In genomic region chr3:148398349-148398748, GRCm38 (mm10) we compare ENCODE assay signal across 23 mouse cellular contexts.
DNase-seq lines count a peak whose midpoint lies in the region; ATAC-seq lines count a peak whose summit lies in the region.
"Had no signal": no experiment of that assay in that cellular context is flagged by ENCODE, and none has a peak within 500 bp of the region (broad histone marks: within the 10 kb centered on the region; RNA-seq: fewer than 3 reads in every experiment).

No protein-coding gene starts in this region.

- no peaks in the 10 kb centered on the region; the same call in 1 of the 2 replicates for H3K4me1 ChIP-seq in limb, embryonic 11.5 days (ENCODE audit: control insufficient read depth, insufficient read depth, low read length)
- peaks cover 41% of the 10 kb centered on the region for H3K4me1 ChIP-seq in limb, embryonic 10.5 days
- H3K4me1 ChIP-seq: embryonic facial prominence, embryonic 15.5 days; heart, embryonic 15.5 days had no signal

- H3K4me3 ChIP-seq in limb, embryonic 11.5 days (ENCODE audit: low read depth, low read length): no peak overlapping the region
- H3K4me3 ChIP-seq in limb, embryonic 10.5 days: no peak overlapping the region
- H3K4me3 ChIP-seq: embryonic facial prominence, embryonic 15.5 days; erythroblast, embryonic 14.5 days; forebrain, embryonic 10.5 days; heart, adult 2 months; heart, embryonic 15.5 days had no signal

- intact Hi-C loops in heart, postnatal 10 days (cut with DNase I): no loop called here
- intact Hi-C loops in left cerebral cortex, postnatal 36 days (cut with DNase I): no loop called here

- ATAC-seq in limb, embryonic 11.5 days (ENCODE audit: insufficient number of reproducible peaks, low FRiP score, low TSS enrichment, low read depth): no peak
- ATAC-seq: activated CD4-positive, CD25-positive, alpha-beta regulatory T cell, adult 4 months; forebrain, embryonic 14.5 days; hindbrain, embryonic 16.5 days; Patski had no signal

- no peaks in the 10 kb centered on the region for H3K36me3 ChIP-seq in limb, embryonic 11.5 days (ENCODE audit: control insufficient read depth, insufficient read depth, low read length)
- H3K36me3 ChIP-seq in limb, embryonic 10.5 days: no peaks in the 10 kb centered on the region
- H3K36me3 ChIP-seq: embryonic facial prominence, embryonic 15.5 days; forebrain, embryonic 10.5 days; heart, embryonic 15.5 days had no signal

- DNase-seq in limb, embryonic 11.5 days (ENCODE audit: low spot score): peak; percentile 37
- DNase-seq in limb, embryonic 10.5 days (ENCODE audit: low spot score): no peak
- DNase-seq in embryo, embryonic 11.5 days (ENCODE audit: low read depth, low spot score): peak; percentile 26
- DNase-seq in forelimb bud, embryonic 11.5 days (ENCODE audit: low read depth, low spot score): peak; percentile 68
- DNase-seq in heart, postnatal 10 days: no peak
- no peak for DNase-seq in B cell, adult 2 months
- no peak for DNase-seq in left cerebral cortex, postnatal 36 days (ENCODE audit: low spot score in 2 of 2)
- DNase-seq: adrenal gland, postnatal 14 days; cerebellum, adult 8-10 months; cerebellum, postnatal 25 days; gastrocnemius, postnatal 14 days; heart, adult 2 months; kidney, adult 11 months had no signal

- no peak overlapping the region for H3K4me2 ChIP-seq in limb, embryonic 11.5 days (ENCODE audit: low read depth, severe bottlenecking)
- H3K4me2 ChIP-seq: embryonic facial prominence, embryonic 15.5 days; heart, embryonic 11.5 days; heart, embryonic 15.5 days had no signal

- H3K27ac ChIP-seq in limb, embryonic 11.5 days (replicated peaks; ENCODE audit: low read depth, low read length): no peak overlapping the region
- no peak overlapping the region for H3K27ac ChIP-seq in limb, embryonic 10.5 days
- H3K27ac ChIP-seq: embryonic facial prominence, embryonic 15.5 days; forebrain, embryonic 10.5 days; heart, adult 2 months; heart, embryonic 15.5 days had no signal

- no peaks in the 10 kb centered on the region for H3K27me3 ChIP-seq in limb, embryonic 11.5 days (ENCODE audit: control insufficient read depth, insufficient read depth, low read length)
- no peaks in the 10 kb centered on the region for H3K27me3 ChIP-seq in limb, embryonic 10.5 days (ENCODE audit: low read depth, poor library complexity, severe bottlenecking)
- H3K27me3 ChIP-seq: CH12.LX; embryonic facial prominence, embryonic 15.5 days; heart, embryonic 15.5 days had no signal

- H3K9me3 ChIP-seq in limb, embryonic 11.5 days (ENCODE audit: control insufficient read depth, low read length): no peaks in the 10 kb centered on the region
- H3K9me3 ChIP-seq in limb, embryonic 10.5 days (replicated peaks): no peaks in the 10 kb centered on the region
- H3K9me3 ChIP-seq: embryonic facial prominence, embryonic 15.5 days; forebrain, embryonic 10.5 days; heart, embryonic 15.5 days had no signal

- 6% methylated on average over 7 of the region's 7 CpGs for WGBS in limb, embryonic 11.5 days
- 3% methylated on average over 7 of the region's 7 CpGs for WGBS in limb, embryonic 10.5 days

- H3K9ac ChIP-seq in limb, embryonic 11.5 days (ENCODE audit: low read length): no peak overlapping the region
- H3K9ac ChIP-seq: embryonic facial prominence, embryonic 15.5 days; heart, embryonic 15.5 days had no signal

Comparison
In these comparisons a context has a peak if more than half of its experiments do, and no peak if none do; other contexts are left out.
1. DNase-seq: peak in limb, embryonic 11.5 days (single experiment), embryo, embryonic 11.5 days (single experiment) and forelimb bud, embryonic 11.5 days (single experiment); none in limb, embryonic 10.5 days (single experiment), heart, postnatal 10 days (0 of 2), B cell, adult 2 months (0 of 2) and left cerebral cortex, postnatal 36 days (0 of 2).